In genomic region chr1:91444841-91445830, GRCm38 (mm10) we compare ENCODE assay signal across 10 mouse cellular contexts. TPM values are rescaled to one million over a fixed set of nuclear protein-coding genes. Genes with fewer than 3 reads are reported as not detected.
DNase-seq lines count a peak whose midpoint lies in the region; TF ChIP-seq lines count a peak whose summit lies in the region.
"Had no signal": no experiment of that assay in that cellular context is flagged by ENCODE, and none has a peak within 500 bp of the region (broad histone marks: within the 10 kb centered on the region; RNA-seq: fewer than 3 reads in every experiment).

No protein-coding gene starts in this region.

- no peak for TF ChIP-seq CTCF in gastrocnemius, adult 2 months (IDR thresholded peaks at IDR 0.05)

- H3K4me3 ChIP-seq in gastrocnemius, adult 2 months, result peak overlapping the region; percentile 43

- H3K27ac ChIP-seq in gastrocnemius, adult 2 months, result peak overlapping the region; percentile 86

- peak; percentile 57 for DNase-seq in gastrocnemius, adult 2 months
- no peak for DNase-seq in gastrocnemius, postnatal 14 days
- DNase-seq in kidney, postnatal 10 days, result peak; percentile 6
- DNase-seq in kidney, postnatal 36 days, result no peak
- peak; percentile 41 for DNase-seq in urinary bladder, postnatal 14 days (ENCODE audit: low spot score)
- DNase-seq in urinary bladder, postnatal 10 days (ENCODE audit: low spot score), result no peak
- no peak for DNase-seq in spleen, adult 18-20 months
- no peak for DNase-seq in thymus, postnatal 14 days
- DNase-seq: cerebellum, adult 18-20 months; thymus, adult 2 months had no signal

- intact Hi-C loops in gastrocnemius, adult 2 months (cut with DNase I), result no loop called here
- intact Hi-C loops in gastrocnemius, postnatal 14 days (cut with DNase I; ENCODE audit: low total_unique reads), result no loop called here

RNA-seq across cellular contexts. Expression of gene Per2, which starts 14.0 kb away (rescaled TPM):
- total RNA-seq in gastrocnemius, adult 2 months (2021), result 10 to 100 TPM in 1 of 2 experiments, 1 to 10 TPM in 1; 3.9 to 10.8 TPM
- 1 to 10 TPM; 2.9 to 9.2 TPM for total RNA-seq in gastrocnemius, postnatal 14 days (2021)

RNA-seq across cellular contexts. Expression of gene Hes6, which starts 31.3 kb away (rescaled TPM):
- 1 to 10 TPM; 4.4 to 7.9 TPM for total RNA-seq in gastrocnemius, adult 2 months (2021)
- total RNA-seq in gastrocnemius, postnatal 14 days (2021), result 10 to 100 TPM; 13.6 to 15.2 TPM

RNA-seq across cellular contexts. Expression of gene Ilkap, which starts 46.5 kb away (rescaled TPM):
- total RNA-seq in gastrocnemius, adult 2 months (2021), result 10 to 100 TPM; 38.3 to 44.6 TPM
- total RNA-seq in gastrocnemius, postnatal 14 days (2021), result 10 to 100 TPM; 32.1 to 33.4 TPM

RNA-seq across cellular contexts. Expression of gene Traf3ip1, which starts 49.3 kb away (rescaled TPM):
- 1 to 10 TPM; 3.3 to 4.1 TPM for total RNA-seq in gastrocnemius, adult 2 months (2021)
- 1 to 10 TPM; 3.2 to 3.3 TPM for total RNA-seq in gastrocnemius, postnatal 14 days (2021)

Comparison
In these comparisons a context has a peak if more than half of its experiments do, and no peak if none do; other contexts are left out.
1. DNase-seq: peak in gastrocnemius, adult 2 months (single experiment), kidney, postnatal 10 days (single experiment) and urinary bladder, postnatal 14 days (single experiment); none in gastrocnemius, postnatal 14 days (single experiment), kidney, postnatal 36 days (0 of 2), urinary bladder, postnatal 10 days (single experiment), spleen, adult 18-20 months (0 of 2) and thymus, postnatal 14 days (single experiment).